8 mouse cellular contexts compared by ENCODE assay signal in genomic region chr3:148959327-148960025, GRCm38 (mm10). TPM values are rescaled to one million over a fixed set of nuclear protein-coding genes. Genes with fewer than 3 reads are reported as not detected.
A peak's percentile ranks its signal among the peaks of the same experiment; 100 is the strongest.
DNase-seq lines count a peak whose midpoint lies in the region; ATAC-seq lines count a peak whose summit lies in the region.

No protein-coding gene starts in this region.

- H3K9ac ChIP-seq in forebrain, embryonic 12.5 days: no peak overlapping the region
- H3K9ac ChIP-seq in limb, embryonic 11.5 days (ENCODE audit: low read length): no peak overlapping the region

- no peak overlapping the region for H3K4me3 ChIP-seq in forebrain, embryonic 12.5 days (replicated peaks)
- no peak overlapping the region for H3K4me3 ChIP-seq in limb, embryonic 11.5 days (ENCODE audit: low read depth, low read length)

- ATAC-seq in forebrain, embryonic 12.5 days (ENCODE audit: low FRiP score): peak; percentile 42; the same call in 1 of the 2 replicates
- peak; percentile 75 to 93 for ATAC-seq in hematopoietic stem cell, adult 5-6 weeks (replicated peaks in 1 of 2; ENCODE audit: insufficient read depth in 1 of 2, low FRiP score in 2 of 2, low TSS enrichment in 1 of 2, low read depth in 1 of 2, poor library complexity in 2 of 2, severe bottlenecking in 2 of 2)
- no peak for ATAC-seq in limb, embryonic 11.5 days (ENCODE audit: insufficient number of reproducible peaks, low FRiP score, low TSS enrichment, low read depth)
- peak; percentile 87 for ATAC-seq in megakaryocyte progenitor cell, adult 5-6 weeks (replicated peaks; ENCODE audit: poor library complexity)

- DNase-seq in urinary bladder, postnatal 14 days (ENCODE audit: low spot score): peak; percentile 20
- DNase-seq in urinary bladder, postnatal 10 days (ENCODE audit: low spot score): no peak
- no peak for DNase-seq in limb, embryonic 11.5 days (ENCODE audit: low spot score)
- DNase-seq in T-cell, adult 2 months (ENCODE audit: low spot score): no peak
- DNase-seq in layer of hippocampus, postnatal 25 days (ENCODE audit: extremely low spot score in 1 of 2, low spot score in 1 of 2): no peak

- WGBS in forebrain, embryonic 12.5 days: 16% methylated on average over 15 of the region's 15 CpGs
- 18% methylated on average over 15 of the region's 15 CpGs for WGBS in limb, embryonic 11.5 days

- H3K4me1 ChIP-seq in forebrain, embryonic 12.5 days: peaks cover 71% of the 10 kb centered on the region
- peaks cover 34% of the 10 kb centered on the region for H3K4me1 ChIP-seq in limb, embryonic 11.5 days (ENCODE audit: control insufficient read depth, insufficient read depth, low read length)

- H3K27me3 ChIP-seq in forebrain, embryonic 12.5 days: no peaks in the 10 kb centered on the region
- no peaks in the 10 kb centered on the region for H3K27me3 ChIP-seq in limb, embryonic 11.5 days (ENCODE audit: control insufficient read depth, insufficient read depth, low read length)

- no peaks in the 10 kb centered on the region for H3K9me3 ChIP-seq in forebrain, embryonic 12.5 days
- H3K9me3 ChIP-seq in limb, embryonic 11.5 days (ENCODE audit: control insufficient read depth, low read length): no peaks in the 10 kb centered on the region

- peak overlapping the region; percentile 42 for H3K4me2 ChIP-seq in forebrain, embryonic 12.5 days
- peak overlapping the region; percentile 15 for H3K4me2 ChIP-seq in limb, embryonic 11.5 days (ENCODE audit: low read depth, severe bottlenecking)

- no peak overlapping the region for H3K27ac ChIP-seq in forebrain, embryonic 12.5 days
- no peak overlapping the region for H3K27ac ChIP-seq in limb, embryonic 11.5 days (replicated peaks; ENCODE audit: low read depth, low read length)

- H3K36me3 ChIP-seq in forebrain, embryonic 12.5 days (replicated peaks): no peaks in the 10 kb centered on the region
- no peaks in the 10 kb centered on the region for H3K36me3 ChIP-seq in limb, embryonic 11.5 days (ENCODE audit: control insufficient read depth, insufficient read depth, low read length)

RNA-seq across cellular contexts. Expression of gene Adgrl2, which starts 30.9 kb away (rescaled TPM):
- polyA plus RNA-seq in forebrain, embryonic 12.5 days (2016; fragmentation: Nextera tagmentation; extraction: Ambion mirVana): 103 and 104 TPM in 2 replicates
- 17.0 and 19.8 TPM in 2 replicates for total RNA-seq in hematopoietic stem cell, adult 5-6 weeks (2017)
- polyA plus RNA-seq in limb, embryonic 11.5 days (2014; fragmentation: Nextera tagmentation; extraction: Ambion mirVana): 87.9 and 108 TPM in 2 replicates
- 9.0 and 15.0 TPM in 2 replicates for total RNA-seq in megakaryocyte progenitor cell, adult 5-6 weeks (2015)
- 4.2 and 7.1 TPM in 2 replicates for total RNA-seq in megakaryocyte progenitor cell, adult 5-6 weeks (2017)
- 10 to 100 TPM; 60.1 to 70.2 TPM for total RNA-seq in layer of hippocampus, postnatal 25 days (2021)
